Mouse (Mus musculus) adrenal gland, adult (tissue): Measurements from ENCODE around the gene Gcnt7.

Experiments used
- DNase-seq, 2 experiments: peaks; one replicate each; pipeline ENCODE4 v3.0.0; 2022 to 2023; ENCODE audit warnings: low spot score in 1 of 2; ENCODE audit not compliant: inconsistent age in 2 of 2

Gene Gcnt7

GRCm38 (mm10) chr2:172462813-172463212, 4.4 kb upstream of the Gcnt7 start:
- no peak for DNase-seq

- peak in 1 of 2 experiments; percentile 51 for DNase-seq
Measured at GRCm38 (mm10) chr2:172460647-172461046, 2.3 kb upstream of the Gcnt7 start.

- DNase-seq, result no peak
Measured at GRCm38 (mm10) chr2:172452458-172452857, 5.9 kb downstream of the Gcnt7 start.

- DNase-seq, result no peak
Measured at GRCm38 (mm10) chr2:172452031-172452430, 6.4 kb downstream of the Gcnt7 start.

GRCm38 (mm10) chr2:172450640-172451039, 7.8 kb downstream of the Gcnt7 start:
- no peak for DNase-seq

- no peak for DNase-seq
Measured at GRCm38 (mm10) chr2:172448329-172448728, 10.1 kb downstream of the Gcnt7 start.

- no peak for DNase-seq
Measured at GRCm38 (mm10) chr2:172447317-172447716, 11.1 kb downstream of the Gcnt7 start.

GRCm38 (mm10) chr2:172445617-172446016, 12.8 kb downstream of the Gcnt7 start:
- no peak for DNase-seq

- peak in 1 of 2 experiments; percentile 44 for DNase-seq
Measured at GRCm38 (mm10) chr2:172441176-172441575, 17.2 kb downstream of the Gcnt7 start.

- DNase-seq, result no peak
Measured at GRCm38 (mm10) chr2:172440640-172441005, 17.8 kb downstream of the Gcnt7 start.

GRCm38 (mm10) chr2:172439843-172440639, 18.4 kb downstream of the Gcnt7 start, which contains the start of gene Rtf2:
Gene Rtf2, plus strand, starts transcription at chr2:172440556.
- peak; percentile 99 to 100 for DNase-seq

- no peak for DNase-seq
Measured at GRCm38 (mm10) chr2:172437371-172437952, 20.9 kb downstream of the Gcnt7 start.

GRCm38 (mm10) chr2:172433746-172434145, 24.6 kb downstream of the Gcnt7 start:
- no peak for DNase-seq

- peak in 1 of 2 experiments; percentile 52 for DNase-seq
Measured at GRCm38 (mm10) chr2:172430609-172431008, 27.8 kb downstream of the Gcnt7 start.

- DNase-seq, result no peak
Measured at GRCm38 (mm10) chr2:172418208-172418607, 40.2 kb downstream of the Gcnt7 start.

GRCm38 (mm10) chr2:172416876-172417275, 41.5 kb downstream of the Gcnt7 start:
- DNase-seq, result no peak

- DNase-seq, result no peak
Measured at GRCm38 (mm10) chr2:172416218-172416617, 42.2 kb downstream of the Gcnt7 start.

GRCm38 (mm10) chr2:172413894-172414293, 44.5 kb downstream of the Gcnt7 start:
- DNase-seq, result no peak

- DNase-seq, result no peak
Measured at GRCm38 (mm10) chr2:172413273-172413672, 45.1 kb downstream of the Gcnt7 start.

GRCm38 (mm10) chr2:172412454-172412853, 45.9 kb downstream of the Gcnt7 start:
- no peak for DNase-seq

GRCm38 (mm10) chr2:172411091-172411490, 47.3 kb downstream of the Gcnt7 start:
- no peak for DNase-seq

- DNase-seq, result no peak
Measured at GRCm38 (mm10) chr2:172410686-172411085, 47.7 kb downstream of the Gcnt7 start.
